Mouse (Mus musculus) megakaryocyte, embryonic 14.5 days (primary cell): Measurements from ENCODE around the gene Fam129a.

Experiments used
- FLI1 ChIP-seq: IDR thresholded peaks from 2 replicates; pipeline ENCODE4 v1.6.1; 2012; ENCODE audit warnings: low read length, inconsistent platforms, mixed read lengths
- GATA1 ChIP-seq: IDR thresholded peaks from 3 replicates; pipeline ENCODE4 v1.6.1; 2012; ENCODE audit warnings: mixed read lengths, low read length, inconsistent platforms, borderline replicate concordance

- TF ChIP-seq GATA1 (no peak), FLI1 (no peak)
Measured at GRCm38 (mm10) chr1:151723771-151724170, 152.8 kb downstream of the Fam129a start.
